Mouse (Mus musculus) WW6 (cell line): ENCODE measurements at regions not wholly inside any gene's neighbourhood (a gene's known extent, or its start where the extent isn't known, plus 50 kb on each side); places are given as distances from the start of the nearest gene placed in this dataset.

ENCODE experiments used
- DNase-seq: peaks from one replicate; pipeline ENCODE4 v3.0.0-alpha.2; 2013; ENCODE audit warnings: low read depth, low spot score

GRCm38 (mm10) chr2:106538329-106538728 lies 154.7 kb upstream of the Mpped2 start:
- DNase-seq: no peak

GRCm38 (mm10) chr2:106540176-106540575 lies 152.9 kb upstream of the Mpped2 start:
- no peak for DNase-seq

- no peak for DNase-seq
Observed at GRCm38 (mm10) chr2:106547117-106547516, 146.0 kb upstream of the Mpped2 start.

- DNase-seq: no peak
Observed at GRCm38 (mm10) chr2:106553666-106554065, 139.4 kb upstream of the Mpped2 start.

- peak; percentile 7 for DNase-seq
Observed at GRCm38 (mm10) chr2:106561571-106562090, 131.4 kb upstream of the Mpped2 start.

DNA sequence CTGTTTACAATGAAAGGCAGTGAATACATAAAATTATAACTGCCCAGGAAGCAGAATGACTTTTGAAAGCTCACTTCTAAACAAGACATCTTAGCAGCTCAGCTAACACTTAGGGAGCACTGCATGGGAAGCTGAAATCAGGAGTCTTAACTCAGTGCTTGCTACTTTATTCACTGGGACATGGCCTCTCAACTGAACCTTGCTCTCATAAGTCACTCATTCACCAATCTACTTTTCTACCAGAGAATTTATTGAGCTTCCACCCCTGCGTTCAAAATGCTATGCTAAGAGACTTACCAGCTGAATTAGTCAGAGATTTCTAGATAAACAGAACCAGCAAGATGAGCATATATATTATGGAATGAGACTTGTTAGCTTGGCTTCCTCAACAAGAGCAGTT lies 122.8 kb upstream of the Mpped2 start:
- DNase-seq: no peak

GRCm38 (mm10) chr2:106571346-106571745 lies 121.7 kb upstream of the Mpped2 start:
- no peak for DNase-seq

DNA sequence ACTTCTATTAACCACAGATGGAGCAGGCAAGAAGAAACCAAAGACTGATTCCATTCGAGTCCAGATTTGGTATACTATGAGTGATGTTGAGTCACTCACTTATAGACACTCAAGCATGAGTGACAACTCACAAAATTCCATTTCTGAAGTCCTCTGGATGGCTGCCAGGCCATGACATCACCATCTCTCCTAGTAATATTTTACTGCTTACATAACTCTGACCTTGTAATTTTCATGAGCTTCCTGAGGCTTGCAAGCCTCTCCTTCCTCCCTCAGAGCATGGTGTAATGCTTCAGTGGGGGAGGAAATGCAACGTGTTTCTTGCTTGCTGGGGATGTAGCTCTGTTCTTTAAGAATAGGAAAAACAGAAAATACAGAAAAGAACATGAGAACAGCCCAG lies 121.2 kb upstream of the Mpped2 start:
- no peak for DNase-seq

DNA sequence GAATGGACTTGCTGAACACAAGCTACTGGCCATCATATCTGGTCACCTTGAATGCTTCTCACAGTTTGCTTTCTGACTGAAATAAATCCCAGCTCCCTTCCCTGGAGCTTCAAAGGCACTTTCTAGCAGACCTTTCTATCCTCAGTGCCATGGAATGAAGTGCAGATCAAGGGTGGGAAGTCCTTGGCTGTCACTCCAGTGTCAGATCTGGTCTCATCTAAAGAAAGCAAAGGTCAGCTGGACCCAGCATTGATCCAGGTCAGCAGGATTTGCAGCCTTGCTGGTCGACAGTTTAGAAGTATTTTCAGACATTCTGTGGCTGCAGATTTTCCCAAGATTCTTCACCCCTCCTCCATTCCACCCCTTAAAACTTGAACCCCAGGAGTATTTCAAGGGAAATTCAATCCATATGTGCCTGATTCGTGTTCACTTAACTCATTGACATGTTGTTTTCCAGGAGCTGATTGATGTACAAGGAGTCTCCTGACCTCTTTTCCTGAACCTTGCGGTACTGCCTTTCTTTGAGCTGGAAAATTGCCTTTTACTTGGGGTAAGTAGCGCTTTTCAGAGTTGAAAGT lies 116.2 kb upstream of the Mpped2 start:
- no peak for DNase-seq

GRCm38 (mm10) chr2:106578062-106578461 lies 115.0 kb upstream of the Mpped2 start:
- no peak for DNase-seq

- no peak for DNase-seq
Observed at GRCm38 (mm10) chr2:106580663-106581062, 112.4 kb upstream of the Mpped2 start.

DNA sequence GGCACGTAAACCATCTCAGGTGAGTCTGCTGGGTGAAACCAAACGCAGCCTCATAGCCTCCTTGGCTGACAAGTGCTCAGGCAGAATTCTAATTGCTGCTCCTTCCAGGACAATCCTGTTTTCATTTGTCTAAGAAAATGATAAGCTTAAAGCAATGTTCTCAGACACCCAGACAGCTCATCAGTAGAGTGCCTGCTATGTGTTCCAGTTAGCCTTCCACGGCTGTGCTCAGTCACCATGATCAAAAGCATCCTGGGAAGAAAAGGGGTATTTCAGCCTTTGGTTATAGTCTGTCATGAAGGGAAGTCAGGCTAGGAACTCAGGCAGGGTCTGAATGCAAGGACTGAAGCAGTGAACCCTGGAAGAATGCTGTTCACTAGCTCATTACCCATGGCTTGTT lies 71.8 kb upstream of the Mpped2 start:
- no peak for DNase-seq

- no peak for DNase-seq
Observed at GRCm38 (mm10) chr2:106622326-106622725, 70.7 kb upstream of the Mpped2 start.

DNA sequence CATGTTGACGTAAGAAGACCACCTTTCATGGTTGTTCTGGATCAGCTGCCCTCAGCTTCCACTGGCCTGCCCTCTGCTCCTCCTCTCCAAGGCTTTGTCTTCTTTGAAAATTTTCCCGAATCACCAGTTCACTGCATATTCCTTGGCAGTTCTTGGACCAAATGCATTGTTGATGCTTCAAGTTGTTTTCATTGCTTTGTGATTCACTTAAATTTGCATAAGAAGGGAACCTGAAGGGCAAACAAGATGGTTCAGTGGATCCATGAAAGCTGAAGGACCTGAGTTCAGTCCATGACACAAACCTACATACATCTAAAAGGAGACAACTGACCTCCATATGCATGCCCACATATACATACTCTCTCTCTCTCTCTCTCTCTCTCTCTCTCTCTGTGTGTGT lies 69.4 kb upstream of the Mpped2 start:
- no peak for DNase-seq

- DNase-seq: no peak
Observed at GRCm38 (mm10) chr2:106631986-106632385, 61.1 kb upstream of the Mpped2 start.
